Mouse (Mus musculus) stomach, postnatal 0 days (tissue): Measurements from ENCODE around the gene Izumo4. TPM values are rescaled to one million over a fixed set of nuclear protein-coding genes. Genes with fewer than 3 reads are reported as not detected.

Experiments used
- ATAC-seq: fragments of 200-750 bp; cut with Nextera tagmentation; 2 replicates; pipeline ENCODE4 v1.8.0; 2017; ENCODE audit not compliant: low FRiP score, low TSS enrichment
- DNase-seq: peaks from one replicate; pipeline ENCODE4 v3.0.0-alpha.2; 2016; ENCODE audit warnings: low spot score
- H3K27ac ChIP-seq: fragments of 300-500 bp; sonication (generic); replicated peaks from 2 replicates; pipeline ENCODE4 v1.5.1; 2014; ENCODE audit warnings: mild to moderate bottlenecking, control low read depth
- H3K27me3 ChIP-seq: fragments of 300-500 bp; sonication (generic); 2 replicates; pipeline ENCODE4 v1.6.1; 2014; ENCODE audit warnings: low read length; ENCODE audit not compliant: control insufficient read depth, insufficient read depth
- H3K36me3 ChIP-seq: fragments of 300-500 bp; sonication (generic); 2 replicates; pipeline ENCODE4 v1.6.1; 2014; ENCODE audit warnings: low read length, mixed read lengths; ENCODE audit not compliant: control insufficient read depth, insufficient read depth
- H3K4me1 ChIP-seq: fragments of 300-500 bp; sonication (generic); replicated peaks from 2 replicates; pipeline ENCODE4 v1.6.1; 2014; ENCODE audit warnings: antibody characterized with exemption; ENCODE audit not compliant: control insufficient read depth, insufficient read depth
- H3K4me2 ChIP-seq: fragments of 300-500 bp; sonication (generic); replicated peaks from 2 replicates; pipeline ENCODE4 v1.6.1; 2014; ENCODE audit warnings: low read depth, mild to moderate bottlenecking, control low read depth, moderate library complexity
- H3K4me3 ChIP-seq: fragments of 300-500 bp; sonication (generic); 2 replicates; pipeline ENCODE4 v1.5.1; 2014; ENCODE audit warnings: low read depth, low read length, control low read depth
- H3K9ac ChIP-seq: fragments of 300-500 bp; sonication (generic); 2 replicates; pipeline ENCODE4 v1.6.1; 2014; ENCODE audit warnings: mild to moderate bottlenecking, low read length, control low read depth, mixed read lengths
- H3K9me3 ChIP-seq: fragments of 300-500 bp; sonication (generic); 2 replicates; pipeline ENCODE4 v1.6.1; 2016; ENCODE audit warnings: low read length; ENCODE audit not compliant: control insufficient read depth
- CTCF ChIP-seq: IDR thresholded peaks from 2 replicates; pipeline ENCODE4 v1.5.1; 2016; ENCODE audit warnings: antibody characterized with exemption, low read depth, mild to moderate bottlenecking, moderate library complexity
- EP300 ChIP-seq: optimal IDR thresholded peaks from 2 replicates; pipeline ENCODE3; 2016; ENCODE audit warnings: antibody characterized with exemption
- WGBS: fragments of 180-500 bp; shearing (Covaris S2); extraction: QIAGEN DNeasy Blood & Tissue Kit; methylation state at CpG from one replicate; pipeline ENCODE4 v1.1.7; 2014; 5-methylcytosine and 5-hydroxymethylcytosine counted together
- polyA plus RNA-seq: library from polyadenylated mRNA; unstranded; fragments of >200 nt; fragmentation: Nextera tagmentation; extraction: Ambion mirVana; gene quantifications from 2 replicates; pipeline ENCODE4 v1.2.1, GENCODE M21; 2015

Gene Izumo4
- polyA plus RNA-seq, 1 experiment from 2014 or later, result 14.8 TPM

GRCm38 (mm10) chr10:80695801-80696501 is 6.0 kb upstream of the Izumo4 start:
- WGBS, result 50% methylated on average over 10 of the region's 10 CpGs
- Histone ChIP-seq H3K9me3 (no peaks in the 10 kb centered on the region), H3K4me1 (peaks cover 4% of the 10 kb centered on the region), H3K4me2 (no peak overlapping the region), H3K9ac (0 out of 2 replicates have a peak overlapping the region, but pooled peaks have one; percentile 41), H3K27ac (peak overlapping the region; percentile 53), H3K27me3 (no peaks in the 10 kb centered on the region), H3K4me3 (no peak overlapping the region), H3K36me3 (peaks cover 4% of the 10 kb centered on the region; the same call in 1 of the 2 replicates)
- no peak for TF ChIP-seq EP300
- TF ChIP-seq CTCF, result no peak
- DNase-seq (no peak), ATAC-seq (no peak)

- no peak for DNase-seq
- H3K4me3 ChIP-seq, result no peak overlapping the region
- no peak for ATAC-seq
- H3K4me2 ChIP-seq, result no peak overlapping the region
- no peak for TF ChIP-seq EP300
- 0 out of 2 replicates have a peak, but pooled peaks cover 4% of the 10 kb centered on the region for H3K36me3 ChIP-seq
- peak overlapping the region; percentile 41; the same call in 1 of the 2 replicates for H3K9ac ChIP-seq
- H3K4me1 ChIP-seq, result peaks cover 6% of the 10 kb centered on the region
- H3K27me3 ChIP-seq, result no peaks in the 10 kb centered on the region
- H3K27ac ChIP-seq, result peak overlapping the region; percentile 53; the same call in 1 of the 2 replicates
- no peaks in the 10 kb centered on the region for H3K9me3 ChIP-seq
- WGBS, result 56% methylated on average over 11 of the region's 12 CpGs
These were observed 5.2 kb upstream of the Izumo4 start for GRCm38 (mm10) chr10:80696502-80697392.

GRCm38 (mm10) chr10:80697393-80697787 is 4.6 kb upstream of the Izumo4 start:
- DNase-seq, result no peak
- 84% methylated on average over 8 of the region's 8 CpGs for WGBS

GRCm38 (mm10) chr10:80697812-80698211 is 4.2 kb upstream of the Izumo4 start:
- ATAC-seq (no peak), DNase-seq (no peak)
- Histone ChIP-seq H3K27ac (no peak overlapping the region), H3K9ac (peak overlapping the region; percentile 31), H3K9me3 (no peaks in the 10 kb centered on the region), H3K4me1 (peaks cover 6% of the 10 kb centered on the region), H3K27me3 (no peaks in the 10 kb centered on the region), H3K4me2 (no peak overlapping the region), H3K4me3 (no peak overlapping the region), H3K36me3 (0 out of 2 replicates have a peak, but pooled peaks cover 4% of the 10 kb centered on the region)
- TF ChIP-seq CTCF (no peak), EP300 (no peak)
- 81% methylated on average over 9 of the region's 9 CpGs for WGBS

More at GRCm38 (mm10) chr10:80697393-80697787, 4.6 kb upstream of the Izumo4 start:
- Histone ChIP-seq H3K27me3 (no peaks in the 10 kb centered on the region), H3K9ac (no peak overlapping the region), H3K4me1 (peaks cover 6% of the 10 kb centered on the region), H3K27ac (no peak overlapping the region), H3K4me3 (no peak overlapping the region), H3K36me3 (0 out of 2 replicates have a peak, but pooled peaks cover 4% of the 10 kb centered on the region), H3K9me3 (no peaks in the 10 kb centered on the region), H3K4me2 (no peak overlapping the region)
- TF ChIP-seq EP300 (no peak), CTCF (no peak)
- ATAC-seq, result no peak

GRCm38 (mm10) chr10:80698605-80699004 is 3.4 kb upstream of the Izumo4 start:
- Histone ChIP-seq H3K9ac (no peak overlapping the region), H3K36me3 (peaks cover 4% of the 10 kb centered on the region; the same call in 1 of the 2 replicates), H3K4me3 (no peak overlapping the region), H3K27me3 (no peaks in the 10 kb centered on the region), H3K4me2 (no peak overlapping the region), H3K4me1 (peaks cover 6% of the 10 kb centered on the region), H3K9me3 (no peaks in the 10 kb centered on the region), H3K27ac (no peak overlapping the region)
- DNase-seq (no peak), ATAC-seq (no peak)
- 86% methylated on average over 9 of the region's 9 CpGs for WGBS
- TF ChIP-seq EP300 (no peak), CTCF (no peak)
